Mouse (Mus musculus): ENCODE measurements at regions not wholly inside any gene's neighbourhood (a gene's known extent, or its start where the extent isn't known, plus 50 kb on each side); places are given as distances from the start of the nearest gene placed in this dataset.

GRCm38 (mm10) chr8:126827681-126828383 is 117.8 kb downstream of the Tomm20 start:
- H3K36me3 ChIP-seq (ENCODE audit: control insufficient read depth in 1 of 2, insufficient read depth in 2 of 2, low read length in 2 of 2), result peaks cover 0 to 44% of the 10 kb centered on the region in 2 experiments; a peak in 2 of 4 replicates
- peak; percentile 63 for DNase-seq (ENCODE audit: low read depth, low spot score)
- H3K4me3 ChIP-seq (ENCODE audit: control insufficient read depth in 1 of 2, insufficient read depth in 1 of 2, low read depth in 2 of 2, low read length in 2 of 2), result no peak overlapping the region
- no peaks in the 10 kb centered on the region; the same call in 1 of the 2 replicates for H3K79me2 ChIP-seq (ENCODE audit: control insufficient read depth, insufficient read depth, low read length, poor library complexity)
- peak overlapping the region; percentile 66 for H3K27ac ChIP-seq (ENCODE audit: control insufficient read depth, low read depth, low read length)
- TF ChIP-seq MAFK (IDR thresholded peaks at IDR 0.05; ENCODE audit: borderline replicate concordance, low read depth, low read length) (0 out of 2 replicates have a peak, but pooled peaks have one; percentile 28), CTCF (IDR thresholded peaks at IDR 0.05 in 2 of 3, conservative IDR thresholded peaks at IDR 0.05 in 1 of 3; ENCODE audit: control insufficient read depth in 1 of 3, insufficient read depth in 1 of 3, low read depth in 2 of 3, low read length in 3 of 3, poor library complexity in 1 of 3, severe bottlenecking in 1 of 3) (no peak), GATA1 (IDR thresholded peaks at IDR 0.05; ENCODE audit: low read depth, low read length) (0 out of 2 replicates have a peak, but pooled peaks have one; percentile 10), SIN3A (IDR thresholded peaks at IDR 0.05; ENCODE audit: low read length) (no peak), TCF12 (IDR thresholded peaks at IDR 0.05; ENCODE audit: low read depth, low read length) (no peak), EP300 (IDR thresholded peaks at IDR 0.05; ENCODE audit: low read depth in 1 of 2, low read length in 2 of 2) (no peak), ELF1 (IDR thresholded peaks at IDR 0.05; ENCODE audit: low read depth, low read length) (peak; percentile 77), ETS1 (IDR thresholded peaks at IDR 0.05; ENCODE audit: low read depth, low read length) (0 out of 2 replicates have a peak, but pooled peaks have one; percentile 5), JUND (IDR thresholded peaks at IDR 0.05; ENCODE audit: low read depth, low read length) (0 out of 2 replicates have a peak, but pooled peaks have one; percentile 30), TBP (IDR thresholded peaks at IDR 0.05; ENCODE audit: low read depth, low read length) (no peak), RAD21 (IDR thresholded peaks at IDR 0.05; ENCODE audit: low read depth, low read length) (no peak), E2F4 (IDR thresholded peaks at IDR 0.05; ENCODE audit: borderline replicate concordance, low read depth, low read length) (no peak), NRF1 (IDR thresholded peaks at IDR 0.05; ENCODE audit: insufficient read depth, low read depth, low read length, poor library complexity, severe bottlenecking) (no peak), MYC (IDR thresholded peaks at IDR 0.05; ENCODE audit: low read depth, low read length) (no peak), POLR2AphosphoS5 (IDR thresholded peaks at IDR 0.05; ENCODE audit: borderline replicate concordance, low read depth, low read length) (no peak), ZNF384 (IDR thresholded peaks at IDR 0.05; ENCODE audit: low read depth, low read length) (no peak), KAT2A (conservative IDR thresholded peaks at IDR 0.05; ENCODE audit: low read depth, low read length) (no peak), ZC3H11A (IDR thresholded peaks at IDR 0.05; ENCODE audit: low read depth, low read length) (no peak), ZKSCAN1 (IDR thresholded peaks at IDR 0.05; ENCODE audit: low read depth, low read length) (no peak), TAL1 (IDR thresholded peaks at IDR 0.05; ENCODE audit: low read length) (no peak)
- peak overlapping the region; percentile 21 for H3K9ac ChIP-seq (ENCODE audit: control insufficient read depth, low read depth, low read length, poor library complexity, severe bottlenecking)
- H3K9me3 ChIP-seq (replicated peaks; ENCODE audit: insufficient read depth, low read length), result no peaks in the 10 kb centered on the region
- peaks cover 31 to 62% of the 10 kb centered on the region in 2 experiments for H3K4me1 ChIP-seq (ENCODE audit: control insufficient read depth in 1 of 2, insufficient read depth in 2 of 2, low read length in 2 of 2)
- H3K27me3 ChIP-seq (ENCODE audit: control insufficient read depth in 1 of 2, insufficient read depth in 2 of 2, low read length in 2 of 2), result no peaks in the 10 kb centered on the region
